Mouse (Mus musculus): Measurements from ENCODE around the gene Madd. TPM values are rescaled to one million over a fixed set of nuclear protein-coding genes. Genes with fewer than 3 reads are reported as not detected.

Madd gene
- polyA plus RNA-seq, 1 experiment, result 11.4 TPM

- Histone ChIP-seq H3K4me3 (ENCODE audit: control insufficient read depth, low read depth, low read length) (no peak overlapping the region), H3K27ac (ENCODE audit: control insufficient read depth, insufficient read depth, low read depth, low read length) (no peak overlapping the region), H3K27me3 (ENCODE audit: control insufficient read depth, insufficient read depth, low read length) (no peaks in the 10 kb centered on the region), H3K36me3 (ENCODE audit: control insufficient read depth, insufficient read depth, low read length) (peaks cover 2% of the 10 kb centered on the region), H3K4me1 (ENCODE audit: control insufficient read depth, insufficient read depth, low read length) (no peaks in the 10 kb centered on the region)
- TF ChIP-seq CTCF (IDR thresholded peaks at IDR 0.05; ENCODE audit: control insufficient read depth, insufficient read depth, insufficient replicate concordance, low read depth, low read length) (no peak), POLR2A (IDR thresholded peaks at IDR 0.05; ENCODE audit: control insufficient read depth, low read depth, low read length) (no peak)
Measured at GRCm38 (mm10) chr2:91175490-91175889, 8.1 kb downstream of the Madd start.

- H3K27ac ChIP-seq (ENCODE audit: control insufficient read depth, insufficient read depth, low read depth, low read length), result no peak overlapping the region
- peaks cover 6% of the 10 kb centered on the region for H3K36me3 ChIP-seq (ENCODE audit: control insufficient read depth, insufficient read depth, low read length)
- no peak for TF ChIP-seq CTCF (IDR thresholded peaks at IDR 0.05; ENCODE audit: control insufficient read depth, insufficient read depth, insufficient replicate concordance, low read depth, low read length)
- no peak for TF ChIP-seq POLR2A (IDR thresholded peaks at IDR 0.05; ENCODE audit: control insufficient read depth, low read depth, low read length)
- H3K4me1 ChIP-seq (ENCODE audit: control insufficient read depth, insufficient read depth, low read length), result no peaks in the 10 kb centered on the region
- H3K4me3 ChIP-seq (ENCODE audit: control insufficient read depth, low read depth, low read length), result no peak overlapping the region
- no peaks in the 10 kb centered on the region for H3K27me3 ChIP-seq (ENCODE audit: control insufficient read depth, insufficient read depth, low read length)
Measured at GRCm38 (mm10) chr2:91169587-91170322, 13.9 kb downstream of the Madd start.

GRCm38 (mm10) chr2:91167629-91168028 is 16.0 kb downstream of the Madd start:
- H3K27me3 ChIP-seq (ENCODE audit: control insufficient read depth, insufficient read depth, low read length), result no peaks in the 10 kb centered on the region
- no peaks in the 10 kb centered on the region for H3K4me1 ChIP-seq (ENCODE audit: control insufficient read depth, insufficient read depth, low read length)
- peaks cover 6% of the 10 kb centered on the region for H3K36me3 ChIP-seq (ENCODE audit: control insufficient read depth, insufficient read depth, low read length)
- no peak for TF ChIP-seq POLR2A (IDR thresholded peaks at IDR 0.05; ENCODE audit: control insufficient read depth, low read depth, low read length)
- TF ChIP-seq CTCF (IDR thresholded peaks at IDR 0.05; ENCODE audit: control insufficient read depth, insufficient read depth, insufficient replicate concordance, low read depth, low read length), result no peak
- no peak overlapping the region for H3K27ac ChIP-seq (ENCODE audit: control insufficient read depth, insufficient read depth, low read depth, low read length)
- no peak overlapping the region for H3K4me3 ChIP-seq (ENCODE audit: control insufficient read depth, low read depth, low read length)

GRCm38 (mm10) chr2:91164991-91165390 is 18.6 kb downstream of the Madd start:
- no peak for TF ChIP-seq CTCF (IDR thresholded peaks at IDR 0.05; ENCODE audit: control insufficient read depth, insufficient read depth, insufficient replicate concordance, low read depth, low read length)
- TF ChIP-seq POLR2A (IDR thresholded peaks at IDR 0.05; ENCODE audit: control insufficient read depth, low read depth, low read length), result no peak
- Histone ChIP-seq H3K4me1 (ENCODE audit: control insufficient read depth, insufficient read depth, low read length) (no peaks in the 10 kb centered on the region), H3K4me3 (ENCODE audit: control insufficient read depth, low read depth, low read length) (no peak overlapping the region), H3K36me3 (ENCODE audit: control insufficient read depth, insufficient read depth, low read length) (peaks cover 4% of the 10 kb centered on the region), H3K27ac (ENCODE audit: control insufficient read depth, insufficient read depth, low read depth, low read length) (no peak overlapping the region), H3K27me3 (ENCODE audit: control insufficient read depth, insufficient read depth, low read length) (no peaks in the 10 kb centered on the region)

- H3K36me3 ChIP-seq (ENCODE audit: control insufficient read depth, insufficient read depth, low read length), result peaks cover 4% of the 10 kb centered on the region
- H3K4me1 ChIP-seq (ENCODE audit: control insufficient read depth, insufficient read depth, low read length), result no peaks in the 10 kb centered on the region
- TF ChIP-seq POLR2A (IDR thresholded peaks at IDR 0.05; ENCODE audit: control insufficient read depth, low read depth, low read length), result no peak
- no peak for TF ChIP-seq CTCF (IDR thresholded peaks at IDR 0.05; ENCODE audit: control insufficient read depth, insufficient read depth, insufficient replicate concordance, low read depth, low read length)
- no peak overlapping the region for H3K4me3 ChIP-seq (ENCODE audit: control insufficient read depth, low read depth, low read length)
- no peak overlapping the region for H3K27ac ChIP-seq (ENCODE audit: control insufficient read depth, insufficient read depth, low read depth, low read length)
- H3K27me3 ChIP-seq (ENCODE audit: control insufficient read depth, insufficient read depth, low read length), result no peaks in the 10 kb centered on the region
Measured at GRCm38 (mm10) chr2:91163532-91163931, 20.1 kb downstream of the Madd start.

- TF ChIP-seq CTCF (IDR thresholded peaks at IDR 0.05; ENCODE audit: control insufficient read depth, insufficient read depth, insufficient replicate concordance, low read depth, low read length), result no peak
- TF ChIP-seq POLR2A (IDR thresholded peaks at IDR 0.05; ENCODE audit: control insufficient read depth, low read depth, low read length), result no peak
- Histone ChIP-seq H3K27ac (ENCODE audit: control insufficient read depth, insufficient read depth, low read depth, low read length) (no peak overlapping the region), H3K4me1 (ENCODE audit: control insufficient read depth, insufficient read depth, low read length) (no peaks in the 10 kb centered on the region), H3K27me3 (ENCODE audit: control insufficient read depth, insufficient read depth, low read length) (no peaks in the 10 kb centered on the region), H3K36me3 (ENCODE audit: control insufficient read depth, insufficient read depth, low read length) (peaks cover 4% of the 10 kb centered on the region), H3K4me3 (ENCODE audit: control insufficient read depth, low read depth, low read length) (no peak overlapping the region)
Measured at GRCm38 (mm10) chr2:91162952-91163351, 20.7 kb downstream of the Madd start.

GRCm38 (mm10) chr2:91160591-91160990 is 23.0 kb downstream of the Madd start:
- Histone ChIP-seq H3K4me1 (ENCODE audit: control insufficient read depth, insufficient read depth, low read length) (no peaks in the 10 kb centered on the region), H3K4me3 (ENCODE audit: control insufficient read depth, low read depth, low read length) (no peak overlapping the region), H3K36me3 (ENCODE audit: control insufficient read depth, insufficient read depth, low read length) (peaks cover 4% of the 10 kb centered on the region), H3K27me3 (ENCODE audit: control insufficient read depth, insufficient read depth, low read length) (no peaks in the 10 kb centered on the region), H3K27ac (ENCODE audit: control insufficient read depth, insufficient read depth, low read depth, low read length) (no peak overlapping the region)
- TF ChIP-seq POLR2A (IDR thresholded peaks at IDR 0.05; ENCODE audit: control insufficient read depth, low read depth, low read length) (no peak), CTCF (IDR thresholded peaks at IDR 0.05; ENCODE audit: control insufficient read depth, insufficient read depth, insufficient replicate concordance, low read depth, low read length) (no peak)

All from testis, adult 2 months (tissue).